26 mouse cellular contexts compared by ENCODE assay signal in genomic region chr4:108904076-108904475, GRCm38 (mm10). TPM values are rescaled to one million over a fixed set of nuclear protein-coding genes. Genes with fewer than 3 reads are reported as not detected.
"Had no signal": no experiment of that assay in that cellular context is flagged by ENCODE, and none has a peak within 500 bp of the region (broad histone marks: within the 10 kb centered on the region; RNA-seq: fewer than 3 reads in every experiment).

No protein-coding gene starts in this region.

- H3K4me2 ChIP-seq: heart, embryonic 11.5 days; heart, embryonic 13.5 days; heart, embryonic 15.5 days; hindbrain, embryonic 12.5 days; hindbrain, embryonic 14.5 days; intestine, embryonic 15.5 days; limb, embryonic 12.5 days; liver, embryonic 11.5 days; liver, embryonic 13.5 days; liver, embryonic 15.5 days had no signal

- DNase-seq: gastrocnemius, adult 2 months; gastrocnemius, postnatal 10 days; gastrocnemius, postnatal 25 days; heart, adult 2 months; heart, postnatal 14 days; heart, postnatal 4 days; kidney, adult 18-20 months; kidney, adult 8-10 months; liver; liver, embryonic 13.5 days had no signal

- ATAC-seq: hindbrain, embryonic 16.5 days; inflammation-experienced regulatory T-cells, adult 6 months; intestine, embryonic 15.5 days; intestine, postnatal 0 days had no signal

- H3K9me3 ChIP-seq: heart, embryonic 13.5 days; heart, embryonic 15.5 days; hindbrain, embryonic 10.5 days; hindbrain, embryonic 12.5 days; intestine, embryonic 15.5 days; limb, embryonic 10.5 days; limb, embryonic 12.5 days; liver, embryonic 13.5 days; liver, embryonic 15.5 days had no signal

- H3K9ac ChIP-seq: heart, embryonic 13.5 days; heart, embryonic 15.5 days; hindbrain, embryonic 12.5 days; hindbrain, embryonic 14.5 days; intestine, embryonic 15.5 days; limb, embryonic 12.5 days; liver, embryonic 13.5 days; liver, embryonic 15.5 days had no signal

- H3K27me3 ChIP-seq: heart, embryonic 13.5 days; heart, embryonic 15.5 days; hindbrain, embryonic 12.5 days; intestine, embryonic 15.5 days; limb, embryonic 12.5 days had no signal

- H3K4me1 ChIP-seq: intestine, embryonic 15.5 days; limb, embryonic 10.5 days; limb, embryonic 12.5 days; liver, embryonic 13.5 days; liver, embryonic 15.5 days had no signal

- H3K4me3 ChIP-seq: gastrocnemius, adult 2 months; heart, adult 2 months; heart, embryonic 13.5 days; heart, embryonic 15.5 days; hindbrain, embryonic 10.5 days; hindbrain, embryonic 12.5 days; intestine, embryonic 15.5 days; layer of hippocampus, adult 2 months; left cerebral cortex, adult 2 months; limb, embryonic 10.5 days; limb, embryonic 12.5 days; liver, embryonic 13.5 days; liver, embryonic 15.5 days had no signal

- H3K27ac ChIP-seq: gastrocnemius, adult 2 months; heart, adult 2 months; heart, embryonic 13.5 days; heart, embryonic 15.5 days; hindbrain, embryonic 10.5 days; hindbrain, embryonic 12.5 days; hindbrain, embryonic 14.5 days; intestine, embryonic 15.5 days; layer of hippocampus, adult 2 months; left cerebral cortex, adult 2 months; limb, embryonic 10.5 days; limb, embryonic 12.5 days; liver, embryonic 13.5 days; liver, embryonic 15.5 days had no signal

- H3K36me3 ChIP-seq: heart, embryonic 13.5 days; heart, embryonic 15.5 days; hindbrain, embryonic 10.5 days; hindbrain, embryonic 12.5 days; intestine, embryonic 15.5 days; limb, embryonic 10.5 days; limb, embryonic 12.5 days; liver, embryonic 13.5 days; liver, embryonic 15.5 days had no signal

RNA-seq across cellular contexts. Expression of gene Rab3b, which starts 25.2 kb away (rescaled TPM):
- total RNA-seq: gastrocnemius, postnatal 25 days had no signal

RNA-seq across cellular contexts. Expression of gene A730015C16Rik, which starts 55.7 kb away (rescaled TPM):
- total RNA-seq: gastrocnemius, postnatal 10 days; gastrocnemius, postnatal 25 days; heart, adult 2 months; heart, postnatal 14 days; heart, postnatal 4 days; layer of hippocampus, adult 2 months; left cerebral cortex, adult 2 months had no signal
- polyA plus RNA-seq: heart, adult 2 months had no signal
